Mouse (Mus musculus) naive thymus-derived CD4-positive, alpha-beta T cell, adult 2 months (primary cell): Measurements from ENCODE around the gene Zfp715.
"Not testable (repeated sequence)": the region's sequence is repeated elsewhere in the genome, so short reads cannot be mapped to it uniquely, and the experiment has no call there.

ENCODE experiments used
- DNase-seq: peaks from one replicate; pipeline ENCODE4 v3.0.0-alpha.2; 2011; ENCODE audit warnings: low read depth

Zfp715 gene

DNA sequence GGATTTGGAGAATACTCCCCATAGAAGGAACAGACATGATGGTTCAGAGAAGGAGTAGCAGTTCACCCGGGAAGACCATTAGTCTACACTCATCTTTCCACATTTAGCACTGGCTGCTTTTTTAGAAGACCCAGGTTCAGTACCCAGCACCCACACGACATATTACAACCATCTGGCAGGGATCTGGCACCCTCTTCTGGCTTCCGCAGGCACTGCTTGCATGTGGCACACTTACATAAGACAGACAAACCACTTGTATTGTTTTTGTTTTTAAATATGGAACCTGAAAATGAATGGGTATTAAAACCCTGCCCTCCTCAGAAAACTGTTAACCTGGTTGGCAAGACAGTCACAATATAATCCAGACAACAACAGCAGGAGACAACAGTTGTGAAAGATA, 21.6 kb downstream of the Zfp715 start:
- no peak for DNase-seq

DNA sequence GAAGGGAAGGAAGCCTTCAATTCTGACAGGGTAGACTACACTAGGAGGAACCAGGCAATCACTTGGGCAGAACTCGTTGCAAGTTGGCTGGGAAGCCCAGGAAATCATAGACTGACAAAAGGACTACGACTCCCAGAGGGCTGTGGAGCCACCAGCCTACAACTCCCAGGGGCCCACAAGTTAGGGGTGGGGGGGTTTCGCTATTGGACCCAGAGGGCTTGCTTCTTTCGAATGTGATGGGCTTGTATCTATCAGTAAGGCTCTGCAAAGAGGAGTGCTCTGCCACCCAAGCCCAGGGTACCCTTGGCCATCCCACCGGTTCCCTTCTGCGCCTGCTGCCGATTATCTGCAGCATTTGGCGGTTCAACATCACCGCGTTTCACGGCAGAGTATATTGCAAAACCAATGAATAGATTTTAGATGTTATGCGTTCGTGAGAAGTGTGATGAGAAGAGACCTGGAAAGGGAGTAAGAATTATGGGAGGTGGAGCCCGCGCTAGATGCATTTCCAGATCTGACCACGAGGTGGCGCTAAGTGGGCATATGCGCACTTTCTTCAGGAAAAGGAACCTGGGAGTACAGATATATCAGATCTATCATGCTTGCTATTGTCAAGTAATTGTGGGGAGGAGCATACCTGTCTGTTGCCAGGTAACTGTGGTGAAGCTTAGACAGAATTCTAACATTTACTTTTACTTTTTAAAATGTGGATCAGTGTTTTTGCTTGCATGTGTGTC, 30.1 kb downstream of the Zfp715 start:
- peak; percentile 76 for DNase-seq

DNA sequence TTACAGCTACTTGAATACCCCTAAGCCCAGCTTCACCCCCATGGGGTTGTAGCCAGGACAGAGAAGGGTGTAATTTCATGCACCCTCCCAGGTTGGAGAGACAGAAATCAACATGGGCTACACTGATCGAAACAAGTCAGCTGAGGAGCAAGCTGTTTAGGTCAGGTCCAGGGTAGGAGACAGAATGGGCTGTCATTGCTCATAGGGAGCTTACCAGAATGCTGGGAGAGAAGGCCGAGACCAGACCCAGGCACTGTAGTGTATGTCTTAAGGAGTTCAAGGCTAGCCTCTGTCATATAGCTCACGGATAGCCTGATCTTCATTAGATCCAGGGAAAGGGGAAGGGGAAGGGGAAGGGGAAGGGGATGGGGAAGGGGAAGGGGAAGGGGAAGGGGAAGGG, 30.6 kb downstream of the Zfp715 start:
- DNase-seq, result no peak

DNA sequence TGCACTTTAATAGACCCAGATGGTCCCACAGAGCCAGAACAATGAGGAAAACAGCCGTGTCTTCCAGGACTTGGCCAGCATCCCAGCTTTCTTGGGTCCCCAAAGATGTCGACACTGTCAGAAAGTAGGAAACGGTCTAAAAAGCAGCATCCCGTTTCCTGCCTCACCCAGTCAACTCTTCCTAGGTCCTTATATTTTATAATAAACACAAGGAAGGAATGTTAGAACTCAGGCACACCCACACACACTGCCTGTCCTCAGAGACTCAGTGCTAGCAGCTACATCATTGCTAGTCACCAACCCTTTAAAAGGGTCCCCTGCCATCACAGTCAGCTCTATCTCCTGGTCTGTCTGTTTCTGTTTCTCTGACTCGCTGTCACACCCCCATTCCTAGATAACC, 35.7 kb downstream of the Zfp715 start:
- DNase-seq, result no peak

DNA sequence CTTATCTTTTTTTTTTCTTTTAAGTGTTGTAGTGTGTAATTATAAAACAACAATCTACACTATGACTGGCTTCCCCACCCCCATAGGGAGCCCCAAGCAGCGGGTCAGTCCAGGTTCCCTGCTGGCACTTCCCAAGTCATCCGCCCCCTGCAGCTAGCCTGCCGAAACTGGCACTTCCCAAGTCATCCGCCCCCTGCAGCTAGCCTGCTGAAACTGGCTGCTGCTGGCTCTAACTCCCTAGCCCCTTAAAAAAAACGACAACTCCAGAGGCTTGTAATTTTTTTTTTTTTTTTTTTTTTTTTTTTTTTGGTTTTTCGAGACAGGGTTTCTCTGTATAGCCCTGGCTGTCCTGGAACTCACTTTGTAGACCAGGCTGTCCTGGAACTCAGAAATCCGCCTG, 36.9 kb downstream of the Zfp715 start:
- not testable (repeated sequence) for DNase-seq

DNA sequence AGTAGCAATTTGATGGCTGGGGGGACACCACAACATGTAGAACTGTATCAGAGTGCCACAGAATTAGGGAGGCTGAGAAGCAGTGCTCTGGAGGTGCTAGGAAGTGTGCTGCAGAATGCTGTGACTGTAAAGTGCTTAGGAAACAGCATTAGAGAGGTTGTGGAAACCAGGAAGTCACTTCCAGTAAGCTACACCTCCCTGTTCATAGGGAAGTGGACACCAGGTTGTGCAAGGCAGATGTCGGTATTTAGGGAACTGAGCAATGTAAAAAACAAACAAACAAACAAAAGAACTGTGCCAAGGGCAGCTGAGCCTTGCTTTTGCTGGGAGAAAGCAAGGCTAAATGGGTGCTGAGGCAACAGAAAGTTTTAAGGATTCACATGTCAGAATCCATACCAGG, 39.6 kb downstream of the Zfp715 start:
- DNase-seq, result no peak

DNA sequence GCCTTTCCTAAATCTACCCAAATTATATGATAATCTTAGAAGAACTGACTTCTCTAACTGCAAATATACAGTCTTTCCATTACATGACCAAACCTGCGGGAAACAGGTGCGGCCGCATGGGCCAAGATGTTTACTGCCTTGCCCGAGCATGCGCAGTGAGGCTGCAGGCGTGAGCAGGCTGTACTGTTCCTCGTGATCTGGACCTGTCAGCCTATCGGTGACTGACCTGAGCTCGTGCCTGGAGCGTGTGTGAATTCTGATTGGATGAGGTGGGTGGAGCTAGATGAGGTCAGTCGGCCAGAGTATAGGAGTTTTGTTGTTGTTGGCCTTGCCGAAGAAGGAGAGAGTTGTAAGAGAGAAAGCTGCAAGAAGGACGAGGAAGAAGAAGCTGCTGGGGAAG, 45.7 kb downstream of the Zfp715 start:
- not testable (repeated sequence) for DNase-seq

DNA sequence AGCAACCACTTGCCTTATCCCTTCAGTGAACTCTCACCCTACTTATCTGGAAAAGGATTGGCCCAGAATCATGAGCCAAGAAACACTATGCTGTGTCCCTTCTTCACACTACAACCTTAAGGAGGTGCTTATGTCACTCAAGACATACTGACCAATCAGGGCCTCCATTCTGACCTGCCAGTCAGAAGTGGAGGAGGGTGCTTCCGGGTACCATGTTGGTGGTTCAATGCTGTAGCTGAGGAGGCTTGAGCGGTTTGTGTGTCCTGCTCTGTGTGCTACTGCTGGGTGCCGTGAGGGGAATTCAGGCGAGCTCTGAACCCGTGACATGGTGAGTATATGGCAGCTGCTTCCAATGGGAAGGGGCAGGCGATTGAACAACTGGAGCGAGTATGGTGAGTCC, 59.6 kb downstream of the Zfp715 start:
- DNase-seq, result no peak

DNA sequence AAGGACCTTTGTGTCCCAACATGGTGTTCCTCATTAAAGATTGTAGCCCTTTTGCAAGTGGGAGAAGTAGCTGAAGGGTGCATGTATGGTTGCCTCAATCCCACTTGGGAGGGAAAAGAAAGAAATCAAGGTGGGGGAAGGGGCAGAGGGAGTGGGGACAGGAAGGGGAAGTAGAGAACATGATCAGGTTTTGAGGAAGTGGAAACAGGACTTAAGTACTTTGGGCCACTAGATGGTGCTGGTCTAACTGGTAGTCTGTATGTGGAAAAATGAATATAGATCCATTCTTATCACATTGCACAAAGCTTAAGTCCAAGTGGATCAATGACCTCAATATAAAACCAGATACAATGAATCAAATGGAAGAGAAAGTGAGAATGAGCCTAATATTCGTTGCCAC, 62.4 kb downstream of the Zfp715 start:
- not testable (repeated sequence) for DNase-seq
